Mouse (Mus musculus) heart, embryonic 16.5 days (tissue): ENCODE measurements around the gene Cfap97. TPM values are rescaled to one million over a fixed set of nuclear protein-coding genes. Genes with fewer than 3 reads are reported as not detected.

Source experiments
- ATAC-seq: fragments of 200-750 bp; cut with Nextera tagmentation; replicated peaks from 2 replicates; pipeline ENCODE4 v1.8.0; 2017; ENCODE audit warnings: moderate number of reproducible peaks; ENCODE audit not compliant: insufficient read depth, low FRiP score; ENCODE audit errors: extremely low read depth
- H3K27ac ChIP-seq: fragments of 300-500 bp; sonication (generic); 2 replicates; pipeline ENCODE4 v1.5.1; 2014; ENCODE audit warnings: mild to moderate bottlenecking, low read length, control low read depth, moderate library complexity
- H3K27me3 ChIP-seq: fragments of 300-500 bp; sonication (generic); 2 replicates; pipeline ENCODE4 v1.6.1; 2014; ENCODE audit warnings: low read length, mixed read lengths; ENCODE audit not compliant: control insufficient read depth, insufficient read depth
- H3K36me3 ChIP-seq: fragments of 300-500 bp; sonication (generic); 2 replicates; pipeline ENCODE4 v1.6.1; 2014; ENCODE audit not compliant: control insufficient read depth, insufficient read depth
- H3K4me1 ChIP-seq: fragments of 300-500 bp; sonication (generic); 2 replicates; pipeline ENCODE4 v1.6.1; 2014; ENCODE audit warnings: low read length, mixed read lengths; ENCODE audit not compliant: control insufficient read depth, insufficient read depth
- H3K4me2 ChIP-seq: fragments of 300-500 bp; sonication (generic); 2 replicates; pipeline ENCODE4 v1.6.1; 2014; ENCODE audit warnings: low read depth, mild to moderate bottlenecking, control low read depth, low read length
- H3K4me3 ChIP-seq: fragments of 300-500 bp; sonication (generic); 2 replicates; pipeline ENCODE4 v1.5.1; 2014; ENCODE audit warnings: mild to moderate bottlenecking, control low read depth, low read length
- H3K9ac ChIP-seq: fragments of 300-500 bp; sonication (generic); 2 replicates; pipeline ENCODE4 v1.6.1; 2014; ENCODE audit warnings: low read length, control low read depth
- H3K9me3 ChIP-seq: fragments of 300-500 bp; sonication (generic); replicated peaks from 2 replicates; pipeline ENCODE4 v1.6.1; 2016; ENCODE audit warnings: low read length; ENCODE audit not compliant: control insufficient read depth
- WGBS: fragments of 180-500 bp; shearing (Covaris S2); extraction: QIAGEN DNeasy Blood & Tissue Kit; methylation state at CpG from one replicate; pipeline ENCODE4 v1.1.7; 2014; 5-methylcytosine and 5-hydroxymethylcytosine counted together
- polyA plus RNA-seq: library from polyadenylated mRNA; unstranded; fragments of >200 nt; fragmentation: Nextera tagmentation; extraction: Ambion mirVana; gene quantifications from 2 replicates; pipeline ENCODE4 v1.2.1, GENCODE M21; 2015

Cfap97 gene
- polyA plus RNA-seq, 1 experiment from 2014 or later = 16.9 TPM

- Histone ChIP-seq H3K27me3 (peaks cover 3% of the 10 kb centered on the region; the same call in 1 of the 2 replicates), H3K27ac (no peak overlapping the region), H3K9ac (no peak overlapping the region), H3K4me1 (peaks cover 23% of the 10 kb centered on the region), H3K4me3 (no peak overlapping the region), H3K9me3 (no peaks in the 10 kb centered on the region), H3K4me2 (no peak overlapping the region), H3K36me3 (no peaks in the 10 kb centered on the region)
- WGBS = 78% methylated on average over 9 of the region's 9 CpGs
- ATAC-seq = no peak
Observed at GRCm38 (mm10) chr8:46149782-46150181, 1.8 kb upstream of the Cfap97 start.

GRCm38 (mm10) chr8:46152064-46153031, 777 bp downstream of the Cfap97 start, which contains the start of gene Snx25:
Gene Snx25, minus strand, starts transcription at chr8:46152159.
- peak; percentile 93 for ATAC-seq
- 3% methylated on average over 71 of the region's 103 CpGs for WGBS
- peak within 1 kb of the TSS; percentile 70 for H3K4me3 ChIP-seq
- H3K9me3 ChIP-seq = no peaks in the 10 kb centered on the region
- H3K4me1 ChIP-seq = peaks cover 16% of the 10 kb centered on the region
- peak within 1 kb of the TSS; percentile 85 for H3K9ac ChIP-seq
- peak within 1 kb of the TSS; percentile 53 for H3K27ac ChIP-seq
- H3K27me3 ChIP-seq = peaks cover 3% of the 10 kb centered on the region; the same call in 1 of the 2 replicates
- no peaks in the 10 kb centered on the region for H3K36me3 ChIP-seq
- H3K4me2 ChIP-seq = peak within 1 kb of the TSS; percentile 86

- Histone ChIP-seq H3K27ac (no peak overlapping the region), H3K9ac (peak overlapping the region; percentile 85), H3K27me3 (peaks cover 3% of the 10 kb centered on the region; the same call in 1 of the 2 replicates), H3K4me1 (peaks cover 11% of the 10 kb centered on the region), H3K36me3 (no peaks in the 10 kb centered on the region), H3K4me3 (peak overlapping the region; percentile 70), H3K9me3 (no peaks in the 10 kb centered on the region; the same call in none of the 2 replicates), H3K4me2 (peak overlapping the region; percentile 86)
- WGBS = 27% methylated on average over 2 of the region's 2 CpGs
- ATAC-seq = no peak
Observed at GRCm38 (mm10) chr8:46153042-46153441, 1.5 kb downstream of the Cfap97 start.

GRCm38 (mm10) chr8:46162953-46163869, 11.6 kb downstream of the Cfap97 start:
- Histone ChIP-seq H3K27me3 (no peaks in the 10 kb centered on the region), H3K36me3 (no peaks in the 10 kb centered on the region), H3K9me3 (no peaks in the 10 kb centered on the region; the same call in 1 of the 2 replicates), H3K4me2 (peak overlapping the region; percentile 72), H3K9ac (peak overlapping the region; percentile 96), H3K27ac (peak overlapping the region; percentile 88), H3K4me1 (peaks cover 7% of the 10 kb centered on the region), H3K4me3 (peak overlapping the region; percentile 92)
- ATAC-seq = peak; percentile 98
- 2% methylated on average over 76 of the region's 77 CpGs for WGBS

- peak overlapping the region; percentile 92 for H3K4me3 ChIP-seq
- peaks cover 7% of the 10 kb centered on the region for H3K4me1 ChIP-seq
- peak overlapping the region; percentile 72 for H3K4me2 ChIP-seq
- ATAC-seq = peak; percentile 69; the same call in 1 of the 2 replicates
- 1% methylated on average over 24 of the region's 25 CpGs for WGBS
- H3K9ac ChIP-seq = peak overlapping the region; percentile 96
- no peaks in the 10 kb centered on the region for H3K27me3 ChIP-seq
- peak overlapping the region; percentile 88 for H3K27ac ChIP-seq
- H3K36me3 ChIP-seq = no peaks in the 10 kb centered on the region
- no peaks in the 10 kb centered on the region for H3K9me3 ChIP-seq
Observed at GRCm38 (mm10) chr8:46163870-46164190, 12.3 kb downstream of the Cfap97 start.

GRCm38 (mm10) chr8:46173651-46174050, 22.1 kb downstream of the Cfap97 start:
- H3K27ac ChIP-seq = no peak overlapping the region
- no peak overlapping the region for H3K4me2 ChIP-seq
- no peak for ATAC-seq
- 69% methylated on average over 2 of the region's 2 CpGs for WGBS
- no peak overlapping the region for H3K9ac ChIP-seq
- H3K4me1 ChIP-seq = no peaks in the 10 kb centered on the region
- no peaks in the 10 kb centered on the region for H3K27me3 ChIP-seq
- H3K4me3 ChIP-seq = no peak overlapping the region
- H3K9me3 ChIP-seq = no peaks in the 10 kb centered on the region
- peaks cover 18% of the 10 kb centered on the region for H3K36me3 ChIP-seq

- Histone ChIP-seq H3K27ac (no peak overlapping the region), H3K4me2 (no peak overlapping the region), H3K4me3 (no peak overlapping the region), H3K9ac (no peak overlapping the region), H3K4me1 (0 out of 2 replicates have a peak, but pooled peaks cover 2% of the 10 kb centered on the region), H3K27me3 (no peaks in the 10 kb centered on the region), H3K36me3 (peaks cover 8% of the 10 kb centered on the region), H3K9me3 (no peaks in the 10 kb centered on the region)
- WGBS = 92% methylated on average over 7 of the region's 7 CpGs
- ATAC-seq = no peak
Observed at GRCm38 (mm10) chr8:46180136-46180535, 28.6 kb downstream of the Cfap97 start.

GRCm38 (mm10) chr8:46185361-46185760, 33.8 kb downstream of the Cfap97 start:
- H3K4me1 ChIP-seq = peaks cover 2% of the 10 kb centered on the region; the same call in 1 of the 2 replicates
- H3K27me3 ChIP-seq = no peaks in the 10 kb centered on the region
- no peak overlapping the region for H3K4me3 ChIP-seq
- H3K9ac ChIP-seq = no peak overlapping the region
- H3K9me3 ChIP-seq = no peaks in the 10 kb centered on the region
- H3K36me3 ChIP-seq = peaks cover 4% of the 10 kb centered on the region
- no peak for ATAC-seq
- no peak overlapping the region for H3K27ac ChIP-seq
- WGBS = 10% methylated on average over 2 of the region's 2 CpGs
- no peak overlapping the region for H3K4me2 ChIP-seq
